Mouse (Mus musculus) thymus, adult 2 months (tissue): ENCODE results near the gene Rad23b. TPM values are rescaled to one million over a fixed set of nuclear protein-coding genes. Genes with fewer than 3 reads are reported as not detected.

Experiments
- DNase-seq: peaks from one replicate; pipeline ENCODE4 v3.0.0; 2021
- H3K27ac ChIP-seq: fragments of 200-500 bp; 2 replicates; pipeline ENCODE4 v1.5.1; 2012; ENCODE audit warnings: low read length, control low read depth; ENCODE audit not compliant: control insufficient read depth, insufficient read depth
- H3K27me3 ChIP-seq: fragments of 200-500 bp; 2 replicates; pipeline ENCODE4 v1.6.1; 2012; ENCODE audit warnings: mild to moderate bottlenecking, low read length, moderate library complexity, mixed read lengths; ENCODE audit not compliant: control insufficient read depth, insufficient read depth
- H3K36me3 ChIP-seq: fragments of 200-500 bp; 2 replicates; pipeline ENCODE4 v1.6.1; 2012; ENCODE audit warnings: mild to moderate bottlenecking, low read length, moderate library complexity; ENCODE audit not compliant: control insufficient read depth, insufficient read depth
- H3K4me1 ChIP-seq: fragments of 200-500 bp; replicated peaks from 2 replicates; pipeline ENCODE4 v1.6.1; 2012; ENCODE audit warnings: low read length; ENCODE audit not compliant: control insufficient read depth, insufficient read depth
- H3K4me3 ChIP-seq: fragments of 200-500 bp; 2 replicates; pipeline ENCODE4 v1.5.1; 2012; ENCODE audit warnings: mild to moderate bottlenecking, low read length, control low read depth, moderate library complexity; ENCODE audit not compliant: control insufficient read depth, insufficient read depth
- CTCF ChIP-seq: fragments of 200-500 bp; IDR thresholded peaks from 2 replicates; pipeline ENCODE4 v1.5.1; 2012; ENCODE audit warnings: mild to moderate bottlenecking, control low read depth, low read length, moderate library complexity, borderline replicate concordance; ENCODE audit not compliant: control insufficient read depth, poor library complexity, insufficient read depth; ENCODE audit errors: extremely low read depth
- POLR2A ChIP-seq: fragments of 200-500 bp; IDR thresholded peaks from 2 replicates; pipeline ENCODE4 v1.6.1; 2012; ENCODE audit warnings: mild to moderate bottlenecking, low read length, control low read depth, moderate library complexity; ENCODE audit not compliant: control insufficient read depth, poor library complexity, insufficient read depth; ENCODE audit errors: extremely low read depth
- WGBS: fragments of 180-500 bp; shearing (Covaris S2); methylation state at CpG from one replicate; pipeline ENCODE4 v1.1.7; 2018; 5-methylcytosine and 5-hydroxymethylcytosine counted together
- polyA plus RNA-seq: library from polyadenylated mRNA; depleted of rRNA; stranded (reverse); fragments of >200 nt; gene quantifications from 2 replicates; pipeline ENCODE4 v1.2.3, GENCODE M21; 2012

Rad23b gene
- polyA plus RNA-seq, 1 experiment: 274 TPM

- H3K4me1 ChIP-seq: no peaks in the 10 kb centered on the region
- DNase-seq: no peak
- H3K27ac ChIP-seq: no peak overlapping the region
- TF ChIP-seq POLR2A (no peak), CTCF (no peak)
- H3K36me3 ChIP-seq: peaks cover 28% of the 10 kb centered on the region
- H3K4me3 ChIP-seq: no peak overlapping the region
- no peaks in the 10 kb centered on the region for H3K27me3 ChIP-seq
- 96% methylated on average over 3 of the region's 3 CpGs for WGBS
Observed at GRCm38 (mm10) chr4:55370127-55370526, 20.3 kb downstream of the Rad23b start.

GRCm38 (mm10) chr4:55371355-55371754, 21.5 kb downstream of the Rad23b start:
- Histone ChIP-seq H3K4me3 (no peak overlapping the region), H3K27ac (no peak overlapping the region), H3K4me1 (no peaks in the 10 kb centered on the region), H3K27me3 (no peaks in the 10 kb centered on the region), H3K36me3 (peaks cover 28% of the 10 kb centered on the region)
- DNase-seq: no peak
- TF ChIP-seq POLR2A (no peak), CTCF (no peak)
- 94% methylated on average over 7 of the region's 7 CpGs for WGBS

GRCm38 (mm10) chr4:55382350-55382749, 32.5 kb downstream of the Rad23b start:
- no peaks in the 10 kb centered on the region for H3K27me3 ChIP-seq
- H3K4me3 ChIP-seq: no peak overlapping the region
- no peak for TF ChIP-seq CTCF
- TF ChIP-seq POLR2A: no peak
- peaks cover 70% of the 10 kb centered on the region for H3K36me3 ChIP-seq
- no peak overlapping the region for H3K27ac ChIP-seq
- H3K4me1 ChIP-seq: no peaks in the 10 kb centered on the region
- 68% methylated on average over 2 of the region's 2 CpGs for WGBS
- no peak for DNase-seq

- 92% methylated on average over 2 of the region's 2 CpGs for WGBS
- Histone ChIP-seq H3K4me1 (no peaks in the 10 kb centered on the region), H3K4me3 (no peak overlapping the region), H3K27ac (no peak overlapping the region), H3K36me3 (peaks cover 44% of the 10 kb centered on the region), H3K27me3 (no peaks in the 10 kb centered on the region)
- TF ChIP-seq POLR2A (no peak), CTCF (no peak)
- no peak for DNase-seq
Observed at GRCm38 (mm10) chr4:55386768-55387167, 36.9 kb downstream of the Rad23b start.

GRCm38 (mm10) chr4:55391480-55391879, 41.6 kb downstream of the Rad23b start:
- TF ChIP-seq POLR2A (no peak), CTCF (no peak)
- Histone ChIP-seq H3K27me3 (no peaks in the 10 kb centered on the region), H3K4me3 (no peak overlapping the region), H3K36me3 (peaks cover 12% of the 10 kb centered on the region), H3K27ac (no peak overlapping the region), H3K4me1 (no peaks in the 10 kb centered on the region)
- WGBS: 84% methylated on average over 1 of the region's 1 CpGs
- DNase-seq: no peak

- no peak overlapping the region for H3K27ac ChIP-seq
- WGBS: 96% methylated on average over 7 of the region's 7 CpGs
Observed at GRCm38 (mm10) chr4:55392445-55392844, 42.6 kb downstream of the Rad23b start.

More at GRCm38 (mm10) chr4:55392445-55392844, 42.6 kb downstream of the Rad23b start:
- DNase-seq: no peak
- H3K36me3 ChIP-seq: peaks cover 6% of the 10 kb centered on the region; the same call in 1 of the 2 replicates
- H3K4me3 ChIP-seq: no peak overlapping the region
- H3K4me1 ChIP-seq: 0 out of 2 replicates have a peak, but pooled peaks cover under 1% of the 10 kb centered on the region
- no peaks in the 10 kb centered on the region for H3K27me3 ChIP-seq
- TF ChIP-seq CTCF (no peak), POLR2A (no peak)
